Mouse (Mus musculus) hindbrain, embryonic 13.5 days (tissue): ENCODE measurements around the gene Nkd1. TPM values are rescaled to one million over a fixed set of nuclear protein-coding genes. Genes with fewer than 3 reads are reported as not detected.

Experiments
- ATAC-seq: fragments of 200-750 bp; cut with Nextera tagmentation; 2 replicates; pipeline ENCODE4 v1.8.0; 2017; ENCODE audit warnings: moderate TSS enrichment; ENCODE audit not compliant: low FRiP score
- H3K27ac ChIP-seq: fragments of 300-500 bp; sonication (generic); 2 replicates; pipeline ENCODE4 v1.5.1; 2015; ENCODE audit warnings: inconsistent platforms, mild to moderate bottlenecking, moderate library complexity
- H3K27me3 ChIP-seq: fragments of 300-500 bp; sonication (generic); 2 replicates; pipeline ENCODE4 v1.6.1; 2015; ENCODE audit warnings: mild to moderate bottlenecking, inconsistent platforms
- H3K36me3 ChIP-seq: fragments of 300-500 bp; sonication (generic); 2 replicates; pipeline ENCODE4 v1.6.1; 2015; ENCODE audit warnings: mild to moderate bottlenecking, inconsistent platforms
- H3K4me1 ChIP-seq: fragments of 300-500 bp; sonication (generic); replicated peaks from 2 replicates; pipeline ENCODE4 v1.6.1; 2015; ENCODE audit warnings: inconsistent platforms
- H3K4me2 ChIP-seq: fragments of 300-500 bp; sonication (generic); 2 replicates; pipeline ENCODE4 v1.6.1; 2015; ENCODE audit warnings: inconsistent platforms, mild to moderate bottlenecking, moderate library complexity
- H3K4me3 ChIP-seq: fragments of 300-500 bp; sonication (generic); 2 replicates; pipeline ENCODE4 v1.5.1; 2015; ENCODE audit warnings: mild to moderate bottlenecking, inconsistent platforms
- H3K9ac ChIP-seq: fragments of 300-500 bp; sonication (generic); 2 replicates; pipeline ENCODE4 v1.6.1; 2015; ENCODE audit warnings: mild to moderate bottlenecking, inconsistent platforms
- H3K9me3 ChIP-seq: fragments of 300-500 bp; sonication (generic); 2 replicates; pipeline ENCODE4 v1.6.1; 2016; ENCODE audit warnings: inconsistent platforms
- WGBS: fragments of 180-500 bp; shearing (Covaris S2); methylation state at CpG from one replicate; pipeline ENCODE4 v1.1.7; 2015; 5-methylcytosine and 5-hydroxymethylcytosine counted together
- polyA plus RNA-seq: library from polyadenylated mRNA; unstranded; fragments of >200 nt; fragmentation: Nextera tagmentation; extraction: Ambion mirVana; gene quantifications from 2 replicates; pipeline ENCODE4 v1.2.1, GENCODE M21; 2015

Nkd1 gene
- polyA plus RNA-seq, 1 experiment from 2014 or later = 76.0 TPM

GRCm38 (mm10) chr8:88569366-88569765 lies 48.2 kb downstream of the Nkd1 start:
- Histone ChIP-seq H3K9ac (no peak overlapping the region), H3K27me3 (no peaks in the 10 kb centered on the region), H3K27ac (no peak overlapping the region), H3K9me3 (no peaks in the 10 kb centered on the region), H3K4me3 (no peak overlapping the region), H3K4me2 (no peak overlapping the region), H3K36me3 (no peaks in the 10 kb centered on the region), H3K4me1 (peaks cover 89% of the 10 kb centered on the region)
- 60% methylated on average over 7 of the region's 7 CpGs for WGBS
- ATAC-seq = no peak

- no peak overlapping the region for H3K4me2 ChIP-seq
- H3K27me3 ChIP-seq = no peaks in the 10 kb centered on the region
- 52% methylated on average over 10 of the region's 10 CpGs for WGBS
- 0 out of 2 replicates have a peak, but pooled peaks cover 3% of the 10 kb centered on the region for H3K36me3 ChIP-seq
- no peak overlapping the region for H3K9ac ChIP-seq
- H3K4me1 ChIP-seq = peaks cover 85% of the 10 kb centered on the region
- no peaks in the 10 kb centered on the region for H3K9me3 ChIP-seq
- no peak overlapping the region for H3K27ac ChIP-seq
- ATAC-seq = no peak
- no peak overlapping the region for H3K4me3 ChIP-seq
These were observed 49.3 kb downstream of the Nkd1 start for GRCm38 (mm10) chr8:88570293-88570998.

DNA sequence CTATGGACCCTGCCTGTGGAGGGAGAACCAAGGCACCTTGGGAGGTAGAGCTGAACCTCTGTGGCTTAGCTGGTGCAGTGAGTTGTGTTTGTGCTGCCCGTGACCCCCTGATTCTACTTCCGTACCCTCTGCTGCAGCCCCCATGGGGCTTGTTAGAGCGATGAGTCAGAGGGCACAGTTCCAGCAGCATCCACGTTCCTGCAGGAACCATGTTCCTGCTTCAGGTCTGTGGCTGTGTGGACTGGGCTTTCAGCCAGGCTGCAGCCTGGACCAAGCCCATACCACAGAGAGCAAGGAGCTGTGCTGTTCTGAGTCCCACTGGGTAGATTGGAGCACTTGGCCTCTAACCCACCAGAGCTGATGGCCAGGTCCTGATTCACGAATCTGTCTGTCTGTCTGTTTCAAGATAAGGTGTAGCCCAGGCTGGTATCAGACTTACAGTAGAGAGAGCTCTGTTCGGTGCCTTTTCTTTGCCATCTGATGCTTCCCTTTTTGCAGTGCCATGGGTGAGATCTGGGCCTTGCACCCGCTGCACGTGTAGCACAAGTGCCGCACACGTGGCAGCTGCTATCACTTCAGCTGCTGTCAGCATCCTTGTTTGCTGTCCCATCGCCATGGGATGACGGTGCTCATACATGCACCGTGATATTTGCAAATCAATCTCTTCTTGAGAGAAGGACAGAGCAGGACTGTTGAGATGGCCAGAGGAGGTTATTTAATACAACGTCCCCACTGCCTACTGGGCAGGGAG lies 50.5 kb downstream of the Nkd1 start:
- H3K27me3 ChIP-seq = no peaks in the 10 kb centered on the region
- H3K9ac ChIP-seq = no peak overlapping the region
- H3K27ac ChIP-seq = no peak overlapping the region
- no peak overlapping the region for H3K4me3 ChIP-seq
- 84% methylated on average over 14 of the region's 14 CpGs for WGBS
- H3K36me3 ChIP-seq = 0 out of 2 replicates have a peak, but pooled peaks cover 3% of the 10 kb centered on the region
- no peak overlapping the region for H3K4me2 ChIP-seq
- H3K4me1 ChIP-seq = peaks cover 81% of the 10 kb centered on the region
- no peak for ATAC-seq
- no peaks in the 10 kb centered on the region for H3K9me3 ChIP-seq

- H3K36me3 ChIP-seq = 0 out of 2 replicates have a peak, but pooled peaks cover 3% of the 10 kb centered on the region
- ATAC-seq = no peak
- 0 out of 2 replicates have a peak overlapping the region, but pooled peaks have one; percentile 13 for H3K9ac ChIP-seq
- H3K4me2 ChIP-seq = no peak overlapping the region
- no peak overlapping the region for H3K4me3 ChIP-seq
- WGBS = 81% methylated on average over 12 of the region's 12 CpGs
- no peaks in the 10 kb centered on the region for H3K9me3 ChIP-seq
- H3K27ac ChIP-seq = no peak overlapping the region; the same call in 1 of the 2 replicates
- peaks cover 75% of the 10 kb centered on the region for H3K4me1 ChIP-seq
- no peaks in the 10 kb centered on the region for H3K27me3 ChIP-seq
These were observed 51.2 kb downstream of the Nkd1 start for GRCm38 (mm10) chr8:88572185-88572909.

DNA sequence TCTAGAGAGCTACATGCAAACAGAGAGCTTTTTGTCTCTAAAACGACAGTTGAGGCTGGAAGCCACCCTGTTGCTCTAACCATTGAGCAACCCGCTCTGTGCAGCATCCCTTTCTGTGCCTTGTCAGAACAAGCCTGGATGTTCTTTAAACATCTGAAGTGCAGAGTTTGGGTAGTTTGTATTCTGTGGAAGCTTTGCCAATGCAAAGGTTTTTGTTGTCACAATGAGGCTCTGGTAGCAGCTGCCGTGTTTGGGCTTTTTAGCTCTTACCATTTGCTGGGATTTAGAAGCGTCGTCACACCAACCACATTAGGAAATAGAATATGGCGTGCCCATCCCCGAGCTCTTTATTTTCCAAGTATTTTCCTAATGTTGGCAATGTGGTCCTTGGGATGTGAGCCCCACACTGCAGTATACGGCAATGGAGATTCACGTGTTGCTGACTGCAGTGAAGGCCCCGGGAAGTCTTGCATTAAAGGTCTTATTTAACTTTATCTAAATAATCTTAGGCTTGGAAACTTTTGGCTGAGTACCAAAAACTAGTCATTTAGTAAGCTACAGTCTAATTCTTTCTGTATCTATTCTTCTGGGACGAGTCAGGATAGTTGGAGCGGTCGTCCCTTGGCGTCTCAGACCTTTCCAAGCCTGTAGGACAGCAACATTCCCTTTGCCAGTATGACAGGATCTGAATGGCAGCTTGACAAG lies 51.9 kb downstream of the Nkd1 start:
- no peak for ATAC-seq
- H3K27me3 ChIP-seq = no peaks in the 10 kb centered on the region
- H3K4me3 ChIP-seq = no peak overlapping the region
- 0 out of 2 replicates have a peak overlapping the region, but pooled peaks have one; percentile 13 for H3K9ac ChIP-seq
- no peak overlapping the region for H3K4me2 ChIP-seq
- no peaks in the 10 kb centered on the region for H3K9me3 ChIP-seq
- peaks cover 75% of the 10 kb centered on the region for H3K4me1 ChIP-seq
- WGBS = 82% methylated on average over 14 of the region's 14 CpGs
- H3K27ac ChIP-seq = no peak overlapping the region
- 0 out of 2 replicates have a peak, but pooled peaks cover 3% of the 10 kb centered on the region for H3K36me3 ChIP-seq

DNA sequence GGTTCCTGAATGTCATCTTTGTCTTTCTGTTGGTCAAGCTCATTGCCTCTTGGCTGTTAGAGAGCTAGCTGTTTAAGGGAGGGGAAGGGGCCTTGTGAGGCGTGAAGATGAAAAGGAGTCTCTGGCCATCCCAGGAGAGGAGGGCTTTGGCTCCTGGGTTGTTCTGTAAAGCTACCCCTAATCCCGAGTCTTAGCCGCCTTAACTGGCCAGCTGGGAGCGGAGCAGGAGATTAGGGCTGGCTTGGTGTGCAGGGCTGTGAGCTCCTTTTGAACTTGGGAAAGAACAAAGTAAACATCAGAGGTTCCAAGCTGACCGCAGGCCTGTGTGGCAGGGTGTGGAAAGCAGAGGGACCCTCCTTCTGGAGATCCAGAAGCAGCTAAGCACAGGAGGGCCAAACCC lies 53.8 kb downstream of the Nkd1 start:
- 83% methylated on average over 5 of the region's 5 CpGs for WGBS
- Histone ChIP-seq H3K36me3 (0 out of 2 replicates have a peak, but pooled peaks cover 3% of the 10 kb centered on the region), H3K4me1 (peaks cover 75% of the 10 kb centered on the region), H3K4me2 (no peak overlapping the region), H3K27ac (no peak overlapping the region), H3K4me3 (no peak overlapping the region), H3K9me3 (no peaks in the 10 kb centered on the region), H3K9ac (no peak overlapping the region), H3K27me3 (no peaks in the 10 kb centered on the region)
- no peak for ATAC-seq

DNA sequence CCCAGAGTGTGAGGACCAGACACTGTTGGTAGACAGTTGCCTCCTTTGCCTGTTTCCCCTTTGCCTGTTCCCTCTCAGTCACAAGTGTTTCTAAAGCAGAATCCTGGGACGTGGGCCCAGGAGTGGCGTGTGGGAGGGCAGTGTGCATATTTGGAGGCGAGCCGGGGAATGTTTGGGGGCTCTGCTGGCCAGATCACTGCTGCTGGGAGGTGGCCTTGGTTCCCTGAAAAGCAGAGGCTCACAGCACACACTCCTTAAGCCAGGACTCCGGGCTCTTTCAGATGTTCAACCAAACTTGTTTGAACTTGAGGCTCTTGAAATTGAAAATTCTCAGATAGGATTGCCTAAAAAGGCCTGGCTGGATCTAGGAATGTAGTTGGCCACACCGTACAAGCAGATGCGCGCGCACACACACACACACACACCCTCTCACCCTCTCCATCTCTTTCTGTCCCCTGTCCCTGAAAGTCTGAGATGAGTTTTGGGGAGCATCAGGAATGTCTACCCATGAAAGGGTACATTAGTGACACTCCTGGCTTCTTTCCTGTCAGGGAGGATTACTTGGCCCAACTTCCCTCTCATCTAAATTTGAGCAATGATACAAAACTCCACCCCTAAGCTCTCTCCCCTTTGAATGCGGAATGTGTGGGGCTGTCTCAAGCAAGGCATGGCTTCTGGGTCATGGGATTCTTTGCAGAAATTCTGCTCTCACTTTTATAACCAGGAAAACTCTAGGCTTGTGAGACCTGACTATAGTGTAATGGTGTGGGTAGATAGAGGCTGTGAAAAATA lies 55.4 kb downstream of the Nkd1 start:
- H3K4me1 ChIP-seq = peaks cover 70% of the 10 kb centered on the region
- 86% methylated on average over 10 of the region's 10 CpGs for WGBS

GRCm38 (mm10) chr8:88577666-88578065 lies 56.5 kb downstream of the Nkd1 start:
- ATAC-seq = no peak
- Histone ChIP-seq H3K9ac (no peak overlapping the region), H3K27ac (peak overlapping the region; percentile 1; the same call in 1 of the 2 replicates), H3K36me3 (0 out of 2 replicates have a peak, but pooled peaks cover 3% of the 10 kb centered on the region), H3K9me3 (no peaks in the 10 kb centered on the region), H3K4me2 (no peak overlapping the region), H3K27me3 (no peaks in the 10 kb centered on the region), H3K4me1 (peaks cover 61% of the 10 kb centered on the region), H3K4me3 (no peak overlapping the region)
- 55% methylated on average over 5 of the region's 5 CpGs for WGBS

More for the DNA sequence above, 55.4 kb downstream of the Nkd1 start:
- Histone ChIP-seq H3K9ac (no peak overlapping the region), H3K9me3 (no peaks in the 10 kb centered on the region), H3K27me3 (no peaks in the 10 kb centered on the region), H3K27ac (no peak overlapping the region; the same call in 1 of the 2 replicates), H3K4me3 (no peak overlapping the region), H3K36me3 (0 out of 2 replicates have a peak, but pooled peaks cover 3% of the 10 kb centered on the region), H3K4me2 (no peak overlapping the region)
- no peak for ATAC-seq

- H3K9ac ChIP-seq = no peak overlapping the region
- 50% methylated on average over 14 of the region's 14 CpGs for WGBS
- no peaks in the 10 kb centered on the region for H3K9me3 ChIP-seq
- peak overlapping the region; percentile 1 for H3K27ac ChIP-seq
- peaks cover 53% of the 10 kb centered on the region for H3K4me1 ChIP-seq
- H3K4me3 ChIP-seq = no peak overlapping the region
- H3K4me2 ChIP-seq = no peak overlapping the region
- peaks cover 3% of the 10 kb centered on the region; the same call in 1 of the 2 replicates for H3K36me3 ChIP-seq
- H3K27me3 ChIP-seq = no peaks in the 10 kb centered on the region
- peak; percentile 56; the same call in 1 of the 2 replicates for ATAC-seq
These were observed 57.4 kb downstream of the Nkd1 start for GRCm38 (mm10) chr8:88578413-88579175.

DNA sequence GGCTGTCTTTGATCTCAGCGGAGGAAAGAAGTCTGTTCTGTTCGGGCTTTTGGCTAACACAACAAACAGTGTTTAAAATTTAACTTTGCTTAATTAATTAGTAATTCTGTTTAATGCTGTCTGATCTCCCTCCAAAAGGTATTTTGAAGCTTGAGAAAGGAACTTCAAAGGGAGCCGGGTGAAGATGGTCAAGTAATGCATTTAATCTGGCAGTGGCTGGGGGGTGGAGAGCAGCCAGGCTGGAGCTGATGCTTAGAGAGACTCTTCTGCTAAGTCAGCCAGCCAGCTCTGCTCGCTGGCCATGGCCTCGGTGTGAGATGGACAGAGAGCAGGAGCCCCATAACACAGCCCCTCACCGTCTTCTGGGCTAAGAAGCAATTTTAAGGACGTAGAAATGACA lies 58.1 kb downstream of the Nkd1 start:
- Histone ChIP-seq H3K4me1 (peaks cover 51% of the 10 kb centered on the region), H3K9me3 (no peaks in the 10 kb centered on the region), H3K9ac (no peak overlapping the region), H3K27ac (peak overlapping the region; percentile 49; the same call in 1 of the 2 replicates), H3K27me3 (no peaks in the 10 kb centered on the region), H3K36me3 (peaks cover 3% of the 10 kb centered on the region; the same call in 1 of the 2 replicates), H3K4me3 (no peak overlapping the region), H3K4me2 (no peak overlapping the region)
- WGBS = 40% methylated on average over 7 of the region's 7 CpGs
- no peak for ATAC-seq
